8 mouse cellular contexts compared by ENCODE assay signal in the genomic region with DNA sequence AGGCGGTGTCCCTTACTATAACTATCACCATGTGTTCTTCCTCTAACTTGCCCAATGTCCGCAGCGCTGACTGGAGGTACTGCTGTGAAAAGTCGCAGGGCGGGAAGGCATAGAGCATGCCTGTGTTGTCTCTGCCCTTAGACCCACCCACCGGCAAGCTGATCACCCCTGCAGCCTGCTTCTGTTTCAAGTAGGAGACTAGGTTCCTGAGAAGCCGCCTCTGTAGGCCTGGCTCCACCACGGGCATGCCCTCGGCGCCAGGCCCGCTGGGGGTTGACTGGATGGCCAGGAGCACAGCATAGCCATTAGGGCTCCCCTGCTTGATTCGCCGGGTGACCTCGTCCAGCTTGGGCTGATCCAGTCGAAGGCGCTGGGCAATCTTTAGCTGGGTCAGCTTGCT. TPM values are rescaled to one million over a fixed set of nuclear protein-coding genes. Genes with fewer than 3 reads are reported as not detected.
DNase-seq lines count a peak whose midpoint lies in the region; ATAC-seq lines count a peak whose summit lies in the region.

No protein-coding gene starts in this region.

- ATAC-seq in hindbrain, embryonic 11.5 days (ENCODE audit: low FRiP score), result no peak
- no peak for ATAC-seq in midbrain, embryonic 13.5 days

- no peaks in the 10 kb centered on the region for H3K27me3 ChIP-seq in hindbrain, embryonic 11.5 days (ENCODE audit: control insufficient read depth, insufficient read depth, low read length)
- H3K27me3 ChIP-seq in midbrain, embryonic 13.5 days, result no peaks in the 10 kb centered on the region

- H3K9ac ChIP-seq in hindbrain, embryonic 11.5 days (ENCODE audit: low read depth, low read length), result peak overlapping the region; percentile 99
- peak overlapping the region; percentile 99 for H3K9ac ChIP-seq in midbrain, embryonic 13.5 days (replicated peaks)

- WGBS in hindbrain, embryonic 11.5 days, result 42% methylated on average over 16 of the region's 16 CpGs
- 43% methylated on average over 16 of the region's 16 CpGs for WGBS in midbrain, embryonic 13.5 days

- H3K4me3 ChIP-seq in hindbrain, embryonic 11.5 days (ENCODE audit: low read depth, low read length), result peak overlapping the region; percentile 96
- peak overlapping the region; percentile 98 for H3K4me3 ChIP-seq in midbrain, embryonic 13.5 days (replicated peaks)

- no peak overlapping the region for H3K27ac ChIP-seq in hindbrain, embryonic 11.5 days (ENCODE audit: low read depth, low read length)
- 0 out of 2 replicates have a peak overlapping the region, but pooled peaks have one; percentile 2 for H3K27ac ChIP-seq in midbrain, embryonic 13.5 days

- no peaks in the 10 kb centered on the region for H3K9me3 ChIP-seq in hindbrain, embryonic 11.5 days (ENCODE audit: control insufficient read depth, low read length)
- H3K9me3 ChIP-seq in midbrain, embryonic 13.5 days, result no peaks in the 10 kb centered on the region

- H3K4me2 ChIP-seq in hindbrain, embryonic 11.5 days (replicated peaks; ENCODE audit: low read depth, low read length), result peak overlapping the region; percentile 98
- peak overlapping the region; percentile 99 for H3K4me2 ChIP-seq in midbrain, embryonic 13.5 days (replicated peaks)

- peaks cover 3% of the 10 kb centered on the region; the same call in 1 of the 2 replicates for H3K36me3 ChIP-seq in hindbrain, embryonic 11.5 days (ENCODE audit: control insufficient read depth, insufficient read depth, low read length)
- H3K36me3 ChIP-seq in midbrain, embryonic 13.5 days, result peaks cover 66% of the 10 kb centered on the region

- intact Hi-C loops in gastrocnemius, postnatal 36 days (cut with DNase I), result loop anchor here (10.0 kb wide), 1 partner anchor 430 kb away; the partner anchor contains the start of gene Pcbp4

- H3K4me1 ChIP-seq in hindbrain, embryonic 11.5 days (replicated peaks; ENCODE audit: control insufficient read depth, insufficient read depth, low read length), result peaks cover 21% of the 10 kb centered on the region
- peaks cover 69% of the 10 kb centered on the region for H3K4me1 ChIP-seq in midbrain, embryonic 13.5 days (replicated peaks)

- DNase-seq in cerebellum, adult 11-12 months, result peak; percentile 31
- no peak for DNase-seq in cerebellum, postnatal 4 days (ENCODE audit: low spot score in 2 of 2)
- peak; percentile 4 for DNase-seq in ovary, postnatal 10 days (ENCODE audit: low spot score)
- DNase-seq in ovary, adult 18-20 months (ENCODE audit: low spot score), result no peak
- DNase-seq in hindbrain, embryonic 11.5 days (ENCODE audit: low spot score), result no peak
- no peak for DNase-seq in gastrocnemius, postnatal 36 days
- DNase-seq in natural killer cell, adult 2 months (ENCODE audit: low spot score in 2 of 2), result no peak

RNA-seq across cellular contexts. Expression of gene Rbm15b, which starts 2.9 kb away (rescaled TPM):
- 24.0 and 24.5 TPM in 2 replicates for polyA plus RNA-seq in hindbrain, embryonic 11.5 days (2014; fragmentation: Nextera tagmentation; extraction: Ambion mirVana)
- 15.9 and 18.9 TPM in 2 replicates for polyA plus RNA-seq in midbrain, embryonic 13.5 days (2015; fragmentation: Nextera tagmentation; extraction: Ambion mirVana)
- total RNA-seq in gastrocnemius, postnatal 36 days (2021), result 1 to 10 TPM; 5.0 to 5.2 TPM

RNA-seq across cellular contexts. Expression of gene Manf, which starts 7.5 kb away (rescaled TPM):
- polyA plus RNA-seq in hindbrain, embryonic 11.5 days (2014; fragmentation: Nextera tagmentation; extraction: Ambion mirVana), result 305 and 309 TPM in 2 replicates
- 179 and 192 TPM in 2 replicates for polyA plus RNA-seq in midbrain, embryonic 13.5 days (2015; fragmentation: Nextera tagmentation; extraction: Ambion mirVana)
- 10 to 100 TPM; 38.1 to 41.5 TPM for total RNA-seq in gastrocnemius, postnatal 36 days (2021)

Comparison
In these comparisons a context has a peak if more than half of its experiments do, and no peak if none do; other contexts are left out.
1. DNase-seq: peak in cerebellum, adult 11-12 months (single experiment) and ovary, postnatal 10 days (single experiment); none in cerebellum, postnatal 4 days (0 of 2), ovary, adult 18-20 months (single experiment), hindbrain, embryonic 11.5 days (single experiment), gastrocnemius, postnatal 36 days (0 of 2) and natural killer cell, adult 2 months (0 of 2).